Mouse (Mus musculus): ENCODE measurements at regions not wholly inside any gene's neighbourhood (a gene's known extent, or its start where the extent isn't known, plus 50 kb on each side); places are given as distances from the start of the nearest gene placed in this dataset.

DNA sequence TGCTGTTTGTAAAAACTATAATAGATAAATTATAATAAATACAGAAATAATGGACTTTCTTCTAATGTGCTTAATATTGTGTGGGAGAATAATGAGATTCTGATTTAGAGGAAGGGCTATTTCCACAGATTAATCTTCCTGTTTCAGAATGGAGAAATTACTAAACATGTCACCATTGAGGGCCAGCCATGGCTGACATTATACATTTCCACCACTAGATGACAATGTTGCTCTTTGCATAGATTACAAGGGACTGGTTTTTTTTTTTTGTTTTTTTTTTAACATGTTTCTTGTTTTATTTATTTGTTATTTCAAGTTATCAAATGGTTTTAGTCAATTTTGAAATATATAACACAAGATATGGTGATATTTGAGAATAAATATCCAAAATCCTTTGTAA, 435.6 kb upstream of the Klhl1 start:
- Histone ChIP-seq H3K9ac (replicated peaks) (no peak overlapping the region), H3K36me3 (replicated peaks; ENCODE audit: control insufficient read depth, insufficient read depth, low read depth) (no peaks in the 10 kb centered on the region), H3K27ac (no peak overlapping the region), H3K4me2 (ENCODE audit: low read depth) (no peak overlapping the region), H3K4me3 (ENCODE audit: insufficient read depth in 1 of 2, low read depth in 2 of 2, low read length in 2 of 2) (no peak overlapping the region), H3K4me1 (replicated peaks; ENCODE audit: control insufficient read depth in 2 of 2, insufficient read depth in 2 of 2, low read length in 1 of 2) (no peaks in the 10 kb centered on the region), H3K27me3 (ENCODE audit: control insufficient read depth, insufficient read depth, low read length) (no peaks in the 10 kb centered on the region), H3K9me3 (ENCODE audit: control insufficient read depth, low read length) (no peaks in the 10 kb centered on the region)
- TF ChIP-seq EP300 (IDR thresholded peaks at IDR 0.05; ENCODE audit: low read depth) (no peak), CTCF (IDR thresholded peaks at IDR 0.05; ENCODE audit: low read depth) (peak; percentile 58; the same call in 1 of the 2 replicates)
- ATAC-seq (ENCODE audit: insufficient read depth): no peak
- peak in 1 of 3 experiments; percentile 5 for DNase-seq (ENCODE audit: low read depth in 3 of 3, low spot score in 3 of 3)

- TF ChIP-seq CTCF (IDR thresholded peaks at IDR 0.05; ENCODE audit: low read depth): peak; percentile 18; the same call in 1 of the 2 replicates
- TF ChIP-seq EP300 (IDR thresholded peaks at IDR 0.05; ENCODE audit: low read depth): no peak
- DNase-seq (ENCODE audit: low read depth in 3 of 3, low spot score in 3 of 3): no peak
- WGBS (ENCODE audit: insufficient replicate concordance): 2% methylated on average over 2 of the region's 2 CpGs
Observed at GRCm38 (mm10) chr14:96908737-96909136, 389.8 kb upstream of the Klhl1 start.

GRCm38 (mm10) chr14:96879701-96880100, 360.8 kb upstream of the Klhl1 start:
- 52% methylated on average over 3 of the region's 3 CpGs for WGBS (ENCODE audit: insufficient replicate concordance)
- Histone ChIP-seq H3K9me3 (ENCODE audit: control insufficient read depth, low read length) (no peaks in the 10 kb centered on the region), H3K4me3 (ENCODE audit: insufficient read depth in 1 of 2, low read depth in 2 of 2, low read length in 2 of 2) (no peak overlapping the region), H3K4me1 (replicated peaks; ENCODE audit: control insufficient read depth in 2 of 2, insufficient read depth in 2 of 2, low read length in 1 of 2) (no peaks in the 10 kb centered on the region), H3K4me2 (ENCODE audit: low read depth) (no peak overlapping the region), H3K36me3 (replicated peaks; ENCODE audit: control insufficient read depth, insufficient read depth, low read depth) (no peaks in the 10 kb centered on the region), H3K27me3 (ENCODE audit: control insufficient read depth, insufficient read depth, low read length) (no peaks in the 10 kb centered on the region), H3K9ac (replicated peaks) (no peak overlapping the region), H3K27ac (no peak overlapping the region)
- no peak for TF ChIP-seq EP300 (IDR thresholded peaks at IDR 0.05; ENCODE audit: low read depth)
- no peak for TF ChIP-seq CTCF (IDR thresholded peaks at IDR 0.05; ENCODE audit: low read depth)
- DNase-seq (ENCODE audit: low read depth in 3 of 3, low spot score in 3 of 3) (no peak), ATAC-seq (ENCODE audit: insufficient read depth) (no peak)

More at GRCm38 (mm10) chr14:96908737-96909136, 389.8 kb upstream of the Klhl1 start:
- Histone ChIP-seq H3K4me1 (replicated peaks; ENCODE audit: control insufficient read depth in 2 of 2, insufficient read depth in 2 of 2, low read length in 1 of 2) (no peaks in the 10 kb centered on the region), H3K36me3 (replicated peaks; ENCODE audit: control insufficient read depth, insufficient read depth, low read depth) (no peaks in the 10 kb centered on the region), H3K27ac (no peak overlapping the region), H3K4me3 (ENCODE audit: insufficient read depth in 1 of 2, low read depth in 2 of 2, low read length in 2 of 2) (no peak overlapping the region), H3K4me2 (ENCODE audit: low read depth) (no peak overlapping the region), H3K9me3 (ENCODE audit: control insufficient read depth, low read length) (no peaks in the 10 kb centered on the region), H3K9ac (replicated peaks) (no peak overlapping the region), H3K27me3 (ENCODE audit: control insufficient read depth, insufficient read depth, low read length) (no peaks in the 10 kb centered on the region)
- ATAC-seq (ENCODE audit: insufficient read depth): no peak

DNA sequence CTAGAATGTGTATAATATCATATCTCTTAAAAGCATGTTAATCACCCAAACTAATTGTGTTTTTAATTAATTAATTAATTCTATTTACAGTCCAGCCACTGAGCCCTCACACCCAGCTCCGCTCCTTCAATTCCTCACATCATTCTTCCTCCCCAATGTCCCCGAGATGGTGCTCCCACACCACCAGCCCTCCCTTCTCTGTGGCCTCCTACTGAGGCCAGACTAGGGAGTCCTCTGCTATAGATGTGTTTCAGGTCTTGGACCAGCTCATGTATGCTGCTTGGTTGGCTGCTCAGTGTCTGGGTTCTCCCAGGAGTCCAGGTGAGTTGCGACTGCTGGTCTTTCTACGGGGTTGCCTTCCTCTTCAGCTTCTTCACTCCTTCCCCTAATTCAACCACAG, 353.1 kb upstream of the Klhl1 start:
- Histone ChIP-seq H3K36me3 (replicated peaks; ENCODE audit: control insufficient read depth, insufficient read depth, low read depth) (no peaks in the 10 kb centered on the region), H3K4me3 (ENCODE audit: insufficient read depth in 1 of 2, low read depth in 2 of 2, low read length in 2 of 2) (no peak overlapping the region), H3K27me3 (ENCODE audit: control insufficient read depth, insufficient read depth, low read length) (no peaks in the 10 kb centered on the region), H3K4me2 (ENCODE audit: low read depth) (no peak overlapping the region), H3K4me1 (replicated peaks; ENCODE audit: control insufficient read depth in 2 of 2, insufficient read depth in 2 of 2, low read length in 1 of 2) (no peaks in the 10 kb centered on the region), H3K9me3 (ENCODE audit: control insufficient read depth, low read length) (no peaks in the 10 kb centered on the region), H3K9ac (replicated peaks) (no peak overlapping the region), H3K27ac (no peak overlapping the region)
- WGBS (ENCODE audit: insufficient replicate concordance): 70% methylated on average over 4 of the region's 4 CpGs
- ATAC-seq (ENCODE audit: insufficient read depth) (no peak), DNase-seq (ENCODE audit: low read depth in 3 of 3, low spot score in 3 of 3) (no peak)
- no peak for TF ChIP-seq CTCF (IDR thresholded peaks at IDR 0.05; ENCODE audit: low read depth)
- TF ChIP-seq EP300 (IDR thresholded peaks at IDR 0.05; ENCODE audit: low read depth): no peak

GRCm38 (mm10) chr14:96838910-96839309, 320.0 kb upstream of the Klhl1 start:
- ATAC-seq (ENCODE audit: insufficient read depth): no peak
- H3K36me3 ChIP-seq (replicated peaks; ENCODE audit: control insufficient read depth, insufficient read depth, low read depth): no peaks in the 10 kb centered on the region
- 47% methylated on average over 2 of the region's 2 CpGs for WGBS (ENCODE audit: insufficient replicate concordance)

More at GRCm38 (mm10) chr14:96838910-96839309, 320.0 kb upstream of the Klhl1 start:
- Histone ChIP-seq H3K27me3 (ENCODE audit: control insufficient read depth, insufficient read depth, low read length) (no peaks in the 10 kb centered on the region), H3K4me2 (ENCODE audit: low read depth) (no peak overlapping the region), H3K27ac (no peak overlapping the region), H3K9ac (replicated peaks) (no peak overlapping the region), H3K4me3 (ENCODE audit: insufficient read depth in 1 of 2, low read depth in 2 of 2, low read length in 2 of 2) (no peak overlapping the region), H3K9me3 (ENCODE audit: control insufficient read depth, low read length) (no peaks in the 10 kb centered on the region), H3K4me1 (replicated peaks; ENCODE audit: control insufficient read depth in 2 of 2, insufficient read depth in 2 of 2, low read length in 1 of 2) (no peaks in the 10 kb centered on the region)
- no peak for DNase-seq (ENCODE audit: low read depth in 3 of 3, low spot score in 3 of 3)
- TF ChIP-seq CTCF (IDR thresholded peaks at IDR 0.05; ENCODE audit: low read depth) (no peak), EP300 (IDR thresholded peaks at IDR 0.05; ENCODE audit: low read depth) (no peak)
